Mouse (Mus musculus): ENCODE results near the gene Nudcd3. TPM values are rescaled to one million over a fixed set of nuclear protein-coding genes. Genes with fewer than 3 reads are reported as not detected.

Nudcd3 gene
- total and polyA plus RNA-seq, 3 experiments, result 30.7 to 82.2 (median 35.6) TPM

GRCm38 (mm10) chr11:6224541-6225229 lies 24.5 kb upstream of the Nudcd3 start:
- Histone ChIP-seq H3K27me3 (replicated peaks) (peaks cover 61% of the 10 kb centered on the region), H3K9me3 (replicated peaks; ENCODE audit: low read length) (no peaks in the 10 kb centered on the region), H3K4me3 (replicated peaks in 1 of 3; ENCODE audit: low read depth in 2 of 3, low read length in 2 of 3, poor library complexity in 1 of 3) (no peak overlapping the region), H3K36me3 (replicated peaks in 1 of 2; ENCODE audit: control insufficient read depth in 1 of 2, insufficient read depth in 1 of 2, low read length in 1 of 2) (no peaks in the 10 kb centered on the region), H3K79me2 (replicated peaks; ENCODE audit: control insufficient read depth, extremely low read depth, insufficient read depth, poor library complexity, severe bottlenecking) (no peaks in the 10 kb centered on the region), H3K27ac (ENCODE audit: insufficient read depth, low read depth) (no peak overlapping the region), H3K4me2 (ENCODE audit: insufficient read depth, low read depth, poor library complexity, severe bottlenecking) (no peak overlapping the region), H3K4me1 (ENCODE audit: control insufficient read depth in 1 of 2, insufficient read depth in 2 of 2) (peaks cover 0 to 4% of the 10 kb centered on the region in 2 experiments; a peak in 1 of 4 replicates), H3K9ac (ENCODE audit: insufficient read depth, low read depth) (no peak overlapping the region)
- dilution Hi-C loops (cut with MboI; ENCODE audit: extremely low pct_ligation_motif_present, extremely low pct_unique_long_range_greater_than_20kb, low sequenced_read_pairs), result no loop called here
- no peak for DNase-seq (ENCODE audit: extremely low read depth)
- in situ Hi-C loops (cut with MboI; ENCODE audit: low pct_ligation_motif_present, low pct_unique_long_range_greater_than_20kb, low sequenced_read_pairs), result no loop called here
- TF ChIP-seq MYC (IDR thresholded peaks at IDR 0.05; ENCODE audit: low read depth, low read length), result no peak
- TF ChIP-seq ZKSCAN1 (IDR thresholded peaks at IDR 0.05; ENCODE audit: borderline replicate concordance, low read depth, low read length), result no peak
- no peak for TF ChIP-seq GABPA (IDR thresholded peaks at IDR 0.05; ENCODE audit: insufficient replicate concordance, low read depth, low read length)
- TF ChIP-seq MAX (IDR thresholded peaks at IDR 0.05; ENCODE audit: low read length), result no peak
- TF ChIP-seq ZC3H11A (IDR thresholded peaks at IDR 0.05; ENCODE audit: low read depth, low read length), result no peak
- no peak for TF ChIP-seq MAFK (IDR thresholded peaks at IDR 0.05; ENCODE audit: insufficient replicate concordance, low read length)
- no peak for TF ChIP-seq MAZ (IDR thresholded peaks at IDR 0.05; ENCODE audit: low read depth, low read length)
- no peak for TF ChIP-seq PAX5 (IDR thresholded peaks at IDR 0.05; ENCODE audit: low read length)
- no peak for TF ChIP-seq UBTF (IDR thresholded peaks at IDR 0.05; ENCODE audit: low read depth, low read length)
- TF ChIP-seq CHD1 (IDR thresholded peaks at IDR 0.05; ENCODE audit: low read depth, low read length), result no peak
- TF ChIP-seq E2F4 (IDR thresholded peaks at IDR 0.05; ENCODE audit: insufficient replicate concordance, low read depth, low read length), result no peak
- TF ChIP-seq SMC3 (IDR thresholded peaks at IDR 0.05; ENCODE audit: low read depth, low read length), result no peak
- no peak for TF ChIP-seq SIN3A (IDR thresholded peaks at IDR 0.05; ENCODE audit: low read length)
- no peak for TF ChIP-seq ELF1 (IDR thresholded peaks at IDR 0.05; ENCODE audit: low read depth, low read length)
- TF ChIP-seq MEF2A (IDR thresholded peaks at IDR 0.05; ENCODE audit: borderline replicate concordance, low read depth, low read length), result no peak
- no peak for TF ChIP-seq USF2 (conservative IDR thresholded peaks at IDR 0.05; ENCODE audit: low read depth, low read length)
- TF ChIP-seq IRF4 (IDR thresholded peaks at IDR 0.05; ENCODE audit: low read depth, low read length), result no peak
- no peak for TF ChIP-seq RCOR1 (conservative IDR thresholded peaks at IDR 0.05; ENCODE audit: low read depth, low read length)
- TF ChIP-seq ZMIZ1 (IDR thresholded peaks at IDR 0.05; ENCODE audit: low read depth, low read length), result no peak
- no peak for TF ChIP-seq POLR2AphosphoS2 (IDR thresholded peaks at IDR 0.05; ENCODE audit: low read depth, low read length)

- DNase-seq (ENCODE audit: extremely low read depth), result no peak
- Histone ChIP-seq H3K9ac (ENCODE audit: insufficient read depth, low read depth) (no peak overlapping the region), H3K36me3 (replicated peaks in 1 of 2; ENCODE audit: control insufficient read depth in 1 of 2, insufficient read depth in 1 of 2, low read length in 1 of 2) (no peaks in the 10 kb centered on the region), H3K4me1 (ENCODE audit: control insufficient read depth in 1 of 2, insufficient read depth in 2 of 2) (peaks cover 0 to 8% of the 10 kb centered on the region in 2 experiments; a peak in 1 of 4 replicates), H3K4me2 (ENCODE audit: insufficient read depth, low read depth, poor library complexity, severe bottlenecking) (no peak overlapping the region), H3K27me3 (replicated peaks) (peaks cover 37% of the 10 kb centered on the region), H3K4me3 (replicated peaks in 1 of 3; ENCODE audit: low read depth in 2 of 3, low read length in 2 of 3, poor library complexity in 1 of 3) (no peak overlapping the region), H3K79me2 (replicated peaks; ENCODE audit: control insufficient read depth, extremely low read depth, insufficient read depth, poor library complexity, severe bottlenecking) (no peaks in the 10 kb centered on the region), H3K9me3 (replicated peaks; ENCODE audit: low read length) (no peaks in the 10 kb centered on the region), H3K27ac (ENCODE audit: insufficient read depth, low read depth) (no peak overlapping the region)
- in situ Hi-C loops (cut with MboI; ENCODE audit: low pct_ligation_motif_present, low pct_unique_long_range_greater_than_20kb, low sequenced_read_pairs) (no loop called here), dilution Hi-C loops (cut with MboI; ENCODE audit: extremely low pct_ligation_motif_present, extremely low pct_unique_long_range_greater_than_20kb, low sequenced_read_pairs) (no loop called here)
- no peak for TF ChIP-seq MYC (IDR thresholded peaks at IDR 0.05; ENCODE audit: low read depth, low read length)
- no peak for TF ChIP-seq JUN (IDR thresholded peaks at IDR 0.05; ENCODE audit: insufficient read depth, low read depth, low read length)
- no peak for TF ChIP-seq POLR2A (IDR thresholded peaks at IDR 0.05; ENCODE audit: low read depth, low read length)
- peak in 1 of 2 experiments; percentile 17; a peak in 1 of 4 replicates for TF ChIP-seq CTCF (conservative IDR thresholded peaks at IDR 0.05 in 1 of 2, IDR thresholded peaks at IDR 0.05 in 1 of 2; ENCODE audit: low read depth in 2 of 2, low read length in 2 of 2)
- TF ChIP-seq UBTF (IDR thresholded peaks at IDR 0.05; ENCODE audit: low read depth, low read length), result no peak
- no peak for TF ChIP-seq USF1 (IDR thresholded peaks at IDR 0.05; ENCODE audit: low read depth, low read length)
Observed at GRCm38 (mm10) chr11:6222187-6222586, 22.0 kb upstream of the Nudcd3 start.
